Mouse (Mus musculus) spleen, postnatal 0 days (tissue): ENCODE data around the gene Acadsb. TPM values are rescaled to one million over a fixed set of nuclear protein-coding genes. Genes with fewer than 3 reads are reported as not detected.

ENCODE experiments used
- polyA plus RNA-seq: library from polyadenylated mRNA; unstranded; fragments of >200 nt; fragmentation: Nextera tagmentation; extraction: Ambion mirVana; gene quantifications from 2 replicates; pipeline ENCODE4 v1.2.1, GENCODE M21; 2015

Gene Acadsb
- polyA plus RNA-seq, result 21.2 and 25.8 TPM in 2 replicates

DNA sequence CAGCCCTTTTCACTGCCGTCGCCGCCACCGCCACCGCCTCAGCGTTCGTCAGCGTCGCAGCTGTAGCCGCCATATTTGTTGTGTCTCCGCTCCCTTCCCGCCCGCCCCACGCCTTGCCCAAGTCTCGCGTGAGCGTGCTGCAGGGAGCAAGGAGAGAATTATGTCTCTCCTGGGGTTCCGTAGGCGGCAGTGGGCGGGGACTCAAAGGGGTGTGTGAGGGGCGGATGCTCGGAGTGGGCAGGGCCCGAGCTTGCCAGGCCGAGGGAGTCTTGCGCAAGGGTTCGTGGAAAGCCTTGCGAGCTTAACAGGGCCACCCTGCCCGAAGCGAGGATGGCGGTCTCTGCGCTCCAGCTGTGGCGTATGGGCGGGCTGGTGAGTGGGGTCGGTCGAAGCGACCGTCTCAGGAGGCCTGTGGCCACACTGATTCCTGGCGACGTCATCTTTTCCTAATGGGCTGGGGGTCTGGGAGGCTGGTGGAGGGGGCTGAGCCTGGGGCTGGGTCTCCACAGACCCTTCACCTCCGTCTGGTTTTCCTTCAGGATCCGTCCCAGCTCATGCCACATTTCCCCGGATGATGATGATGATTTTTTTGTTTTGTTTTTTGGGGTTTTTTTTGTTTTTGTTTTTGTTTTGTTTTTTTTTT, at the start of gene Acadsb, which contains the start of gene Ikzf5:
Acadsb (plus strand) TSS at position 186 of the 643 bp plus-strand sequence.
Ikzf5 (minus strand) TSS at position 106 of the 643 bp plus-strand sequence.

DNA sequence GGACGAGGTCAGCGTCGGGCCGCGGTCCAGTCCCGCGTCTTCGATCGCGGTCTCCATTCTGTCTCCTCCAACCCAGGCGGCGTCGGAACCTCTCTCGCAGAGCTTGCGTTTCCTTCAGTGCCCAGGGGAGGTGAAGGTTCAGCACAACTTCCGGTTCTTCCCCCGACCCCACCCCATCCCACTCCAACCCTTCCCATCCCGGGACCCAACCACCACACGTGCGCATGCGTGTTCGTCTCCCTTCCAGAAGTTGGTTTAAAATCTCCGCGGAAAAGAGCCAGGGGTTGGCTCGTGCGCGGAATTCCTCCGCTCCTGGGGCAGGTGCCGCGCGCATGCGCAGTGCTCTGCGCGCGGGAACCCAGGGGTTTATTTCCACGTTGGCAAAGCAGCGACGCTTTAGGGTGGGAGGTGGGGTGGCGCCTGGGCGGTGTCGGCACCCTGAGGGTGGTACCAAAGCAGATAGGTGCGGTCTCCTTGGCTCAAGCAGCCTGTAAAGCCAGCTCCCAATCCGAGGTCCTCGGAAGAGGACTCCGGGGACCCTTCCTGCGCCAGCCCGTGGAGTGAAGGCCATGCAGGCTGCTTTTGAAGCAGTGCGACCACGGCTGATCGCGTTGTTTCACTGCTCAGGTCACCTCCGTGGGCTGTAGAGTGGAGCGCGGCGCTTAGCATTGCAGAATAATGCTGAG, 47.6 kb upstream of the Acadsb start, which contains the start of gene 2310057M21Rik:
2310057M21Rik (minus strand) TSS at position 145 of the 686 bp plus-strand sequence.

DNA sequence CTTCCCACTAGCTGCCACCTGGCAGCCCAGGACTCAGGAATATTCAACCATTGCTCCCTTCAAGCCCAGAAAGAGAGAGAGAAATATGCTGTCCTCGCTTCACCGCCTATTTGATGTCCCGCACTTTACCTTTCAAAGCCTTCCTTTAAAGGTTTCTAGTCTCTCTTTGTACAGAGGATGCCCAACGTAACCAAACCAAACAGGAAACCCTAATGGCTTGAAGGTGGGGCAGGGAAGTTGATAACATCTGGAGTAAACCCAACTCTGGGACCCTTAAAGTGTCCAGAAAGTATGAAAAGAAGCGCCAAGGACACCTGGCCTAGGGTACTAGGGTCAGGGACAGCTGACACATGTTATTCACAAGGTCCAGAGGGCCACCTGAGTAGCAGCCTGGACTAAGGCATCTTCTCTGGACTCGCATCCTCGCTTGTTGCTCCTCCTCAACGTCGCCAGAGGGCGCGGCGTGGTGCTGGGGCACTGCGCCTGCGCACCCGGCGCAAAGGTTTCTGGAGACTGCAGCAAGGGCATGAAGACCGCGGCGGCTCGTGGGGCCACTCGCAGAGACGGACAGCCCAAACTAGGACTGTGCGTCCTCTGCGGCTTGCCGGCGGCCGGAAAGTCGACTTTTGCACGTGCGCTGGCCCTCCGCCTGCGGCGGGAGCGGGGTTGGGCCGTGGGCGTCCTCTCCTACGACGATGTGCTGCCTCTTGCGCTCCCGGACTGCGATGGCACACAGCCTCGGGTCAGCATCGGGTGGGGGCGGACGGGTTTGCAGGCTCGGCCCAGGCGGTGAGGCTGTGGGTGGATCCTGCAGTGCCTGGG, 39.5 kb upstream of the Acadsb start, which contains the start of gene Pstk:
Pstk (plus strand) TSS at position 494 of the 822 bp plus-strand sequence.

Other genes starting within 250 kb of the Acadsb start
- gene 5430419D17Rik, start 236.2 kb upstream of the Acadsb start, polyA plus RNA-seq, result not detected in 2 replicates
- 0.30 and 0.65 TPM in 2 replicates for gene Cuzd1, start 88.3 kb upstream of the Acadsb start, polyA plus RNA-seq
- gene Fam24b, start 81.1 kb upstream of the Acadsb start, polyA plus RNA-seq, result not detected in 2 replicates
- not detected in 2 replicates for gene Fam24a, start 76.7 kb upstream of the Acadsb start, polyA plus RNA-seq
- gene 2310057M21Rik, start 47.8 kb upstream of the Acadsb start, polyA plus RNA-seq, result 7.0 and 7.4 TPM in 2 replicates
- gene Pstk, start 39.5 kb upstream of the Acadsb start, polyA plus RNA-seq, result 26.2 and 28.2 TPM in 2 replicates
- gene Ikzf5, start 80 bp upstream of the Acadsb start, polyA plus RNA-seq, result 11.4 and 13.3 TPM in 2 replicates
- not detected in 2 replicates for gene Hmx3, start 132.3 kb downstream of the Acadsb start, polyA plus RNA-seq
- not detected in 2 replicates for gene Hmx2, start 138.2 kb downstream of the Acadsb start, polyA plus RNA-seq
- 148 and 158 TPM in 2 replicates for gene Bub3, start 149.6 kb downstream of the Acadsb start, polyA plus RNA-seq